Mouse (Mus musculus): ENCODE data around the gene Pds5a.
"Not testable (repeated sequence)": the region's sequence is repeated elsewhere in the genome, so short reads cannot be mapped to it uniquely, and the experiment has no call there.

The Pds5a gene

DNA sequence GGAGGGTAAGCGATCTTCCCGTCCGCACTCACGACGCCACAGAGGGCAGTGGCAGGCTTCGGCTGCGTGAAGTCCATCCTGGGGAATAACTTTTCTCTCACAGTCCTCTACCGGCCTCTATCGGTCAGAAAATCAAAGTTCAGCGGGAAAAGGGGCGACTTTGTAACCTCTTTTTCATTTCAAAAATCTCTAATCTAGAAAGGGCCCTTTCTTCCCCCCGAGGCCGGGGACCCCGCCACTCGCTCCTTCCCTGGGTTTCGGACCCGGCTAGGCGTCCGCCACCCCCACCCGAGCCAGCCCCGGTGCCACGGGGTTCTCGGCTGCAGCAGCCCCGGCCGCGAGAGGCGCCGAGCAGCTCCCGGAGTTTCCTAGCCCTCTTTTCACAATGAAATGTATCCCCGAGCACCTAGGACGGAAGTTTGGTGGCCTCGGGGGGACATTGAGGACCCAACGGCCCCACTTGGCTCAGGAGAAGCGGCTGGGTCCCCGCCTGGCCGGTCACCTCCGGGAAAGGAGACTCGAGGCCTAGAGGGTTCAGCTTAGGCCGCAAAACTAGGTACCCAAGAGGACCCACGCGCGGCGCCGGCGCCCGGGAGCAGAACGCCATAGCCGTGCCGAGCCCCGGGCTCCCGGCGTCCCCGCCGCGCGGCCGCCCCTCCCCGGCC, 1.1 kb downstream of the Pds5a start:
- peak; percentile 86 for DNase-seq (ENCODE audit: low spot score)

DNA sequence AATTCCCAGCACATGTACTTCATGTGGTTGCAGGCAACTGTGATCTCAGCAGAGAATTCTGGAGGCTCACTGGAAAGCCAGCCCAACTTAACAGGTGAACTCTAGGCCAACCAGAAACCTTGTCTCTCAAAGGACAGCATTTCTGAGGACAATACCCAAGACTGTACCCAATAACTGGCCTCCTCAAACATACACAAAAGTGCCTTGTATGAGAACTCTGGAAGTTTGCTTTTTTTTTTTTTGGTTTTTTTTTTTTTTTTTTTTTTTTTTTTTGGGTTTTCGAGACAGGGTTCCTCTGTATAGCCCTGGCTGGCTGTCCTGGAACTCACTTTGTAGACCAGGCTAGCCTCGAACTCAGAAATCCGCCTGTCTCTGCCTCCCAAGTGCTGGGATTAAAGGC, 4.0 kb downstream of the Pds5a start:
- DNase-seq (ENCODE audit: low spot score): not testable (repeated sequence)

DNA sequence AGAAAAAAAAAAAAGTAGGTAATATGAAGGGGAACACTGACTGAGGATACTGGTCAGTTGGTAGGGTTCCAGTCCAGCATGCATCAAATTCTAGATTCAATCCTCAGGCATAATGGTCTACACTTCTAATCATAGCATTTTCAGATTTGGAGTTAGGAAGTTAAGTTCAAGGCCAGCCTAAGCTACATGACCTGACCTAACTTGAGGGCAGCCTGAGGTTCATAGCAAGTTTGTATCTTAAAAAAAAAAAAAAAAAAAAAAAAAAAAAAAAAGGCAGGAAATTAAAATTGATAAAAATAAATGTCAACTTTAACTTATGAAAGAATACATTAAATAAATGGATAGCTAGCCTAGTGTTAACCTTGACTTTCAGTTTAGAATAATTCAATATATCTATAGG, 5.1 kb downstream of the Pds5a start:
- DNase-seq (ENCODE audit: low spot score): no peak

DNA sequence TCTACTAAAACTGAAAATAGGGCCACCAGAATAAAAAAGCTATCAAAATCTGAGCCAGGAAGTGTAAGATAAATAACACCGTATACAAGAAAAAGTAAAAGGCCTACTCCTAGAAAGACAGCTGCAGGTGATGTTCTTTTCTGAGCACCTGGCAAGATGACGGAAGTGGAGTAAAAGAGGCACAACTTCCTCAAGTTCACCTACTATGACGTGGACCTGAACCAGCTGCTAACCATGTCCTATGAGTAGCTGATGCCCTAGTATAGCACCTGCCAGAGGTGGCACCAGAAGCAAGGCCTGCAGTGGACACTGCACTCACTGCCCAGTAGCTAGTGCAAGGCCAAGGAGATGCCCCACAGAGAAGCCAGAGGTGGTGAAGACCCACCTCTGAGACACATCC, 9.3 kb downstream of the Pds5a start:
- DNase-seq (ENCODE audit: low spot score): no peak

DNA sequence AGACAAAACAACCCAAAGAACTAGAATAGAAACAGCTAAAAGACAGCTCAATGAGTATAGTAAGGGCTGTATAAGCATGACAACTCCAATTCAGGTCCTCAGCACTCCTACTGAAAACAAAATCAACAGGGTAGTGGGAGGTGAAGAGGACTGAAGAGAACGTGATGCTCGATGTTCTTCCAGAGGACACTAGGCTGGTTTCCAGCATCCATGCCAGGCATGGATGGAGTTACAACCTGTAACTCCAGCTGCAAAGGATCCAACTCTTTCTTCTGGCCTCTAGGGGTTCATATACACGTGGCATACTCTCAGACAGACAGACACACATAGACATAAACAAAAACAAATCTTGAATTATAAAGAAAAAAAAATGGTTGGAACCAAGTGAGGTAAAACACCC, 11.3 kb downstream of the Pds5a start:
- DNase-seq (ENCODE audit: low spot score): no peak

DNA sequence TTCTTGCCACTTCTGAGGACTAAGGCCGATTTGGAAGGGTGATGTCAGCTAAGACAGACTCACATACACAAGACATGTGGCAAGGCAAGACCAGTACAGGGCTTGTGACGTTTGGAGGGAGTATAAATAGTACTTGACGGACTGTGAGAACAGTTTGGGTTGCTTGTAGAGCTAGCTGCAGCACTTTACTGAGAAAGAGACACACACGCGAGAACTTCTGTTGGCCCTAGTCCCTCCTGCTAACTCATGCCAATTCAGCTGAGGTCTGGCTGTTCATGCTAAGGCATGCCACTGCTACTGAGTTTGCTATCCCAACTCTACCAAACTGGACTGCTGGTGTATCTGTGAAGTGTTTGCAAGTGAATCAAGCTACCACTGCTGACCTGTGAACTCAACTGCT, 19.2 kb downstream of the Pds5a start:
- DNase-seq (ENCODE audit: low spot score): no peak

DNA sequence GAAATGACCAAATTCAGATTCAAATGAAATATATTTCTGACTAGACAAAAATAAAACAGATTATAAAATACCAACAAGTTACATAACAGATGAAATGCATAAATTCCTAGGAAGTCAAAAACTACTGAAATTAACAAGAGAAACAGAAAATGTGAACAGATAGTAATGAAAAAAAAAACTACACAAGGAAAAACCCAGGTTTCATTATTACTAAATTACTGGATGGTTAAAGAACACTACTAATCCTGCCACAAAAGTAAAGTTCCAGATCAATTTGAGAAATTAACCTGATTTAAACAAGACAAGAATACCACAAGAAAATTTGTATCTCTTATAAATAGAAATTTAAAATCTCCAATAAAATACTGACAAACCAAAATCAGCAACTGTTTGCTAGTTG, 25.9 kb downstream of the Pds5a start:
- DNase-seq (ENCODE audit: low spot score): no peak

DNA sequence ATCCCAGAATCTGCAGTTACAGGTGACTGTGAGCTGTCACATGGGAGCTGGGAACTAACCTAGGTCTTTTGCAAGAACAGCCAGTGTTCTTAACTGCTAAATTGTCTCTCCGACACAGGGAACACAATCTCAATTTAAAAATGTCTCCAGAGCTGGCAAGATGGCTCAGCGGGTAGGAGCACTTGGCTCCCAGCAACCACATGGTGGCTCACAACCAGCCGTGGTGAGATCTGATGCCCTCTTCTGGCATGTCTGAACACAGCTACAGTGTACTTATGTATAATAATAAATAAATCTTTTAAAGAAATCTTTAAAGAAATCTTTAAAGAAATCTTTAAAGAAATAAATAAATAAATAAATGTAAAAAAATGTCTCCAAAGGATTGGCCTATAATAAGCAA, 30.4 kb downstream of the Pds5a start:
- no peak for DNase-seq (ENCODE audit: low spot score)

DNA sequence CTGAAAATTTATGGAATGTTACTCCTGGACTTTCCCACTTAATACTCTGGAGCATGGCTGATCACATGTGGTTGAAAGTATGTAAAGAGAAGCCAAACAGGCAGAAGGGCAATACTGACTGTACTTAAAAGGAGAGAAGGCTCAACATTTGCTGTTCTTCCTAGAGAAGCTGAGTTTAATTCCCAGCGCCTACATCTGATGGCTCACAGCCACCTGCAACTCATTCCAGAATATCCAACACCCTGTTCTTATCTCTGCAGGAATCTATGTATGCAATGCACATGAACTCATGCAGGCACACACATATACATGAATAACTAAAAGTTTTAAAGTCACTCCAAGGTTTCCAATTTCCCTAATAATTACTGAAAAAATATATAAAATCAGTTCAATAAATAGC, 32.7 kb downstream of the Pds5a start:
- no peak for DNase-seq (ENCODE audit: low spot score)

DNA sequence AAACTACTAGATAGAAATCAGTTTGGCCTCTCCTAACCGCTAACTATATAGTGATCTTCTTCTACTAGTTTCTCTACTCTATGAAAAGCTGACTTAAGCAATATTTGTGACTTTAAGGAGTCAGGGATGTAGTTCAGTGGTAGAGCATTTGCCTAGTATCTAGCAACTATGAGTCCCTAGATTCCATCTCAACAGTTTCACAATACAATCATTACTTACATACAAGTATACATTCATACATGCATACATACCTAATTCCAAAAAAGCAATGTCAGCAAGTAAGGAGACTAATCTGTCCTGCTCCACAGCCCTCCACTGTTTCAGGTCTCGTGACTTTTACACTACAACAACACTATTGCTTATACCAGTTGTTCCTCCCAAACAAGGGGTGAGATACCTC, 36.1 kb downstream of the Pds5a start:
- no peak for DNase-seq (ENCODE audit: low spot score)

DNA sequence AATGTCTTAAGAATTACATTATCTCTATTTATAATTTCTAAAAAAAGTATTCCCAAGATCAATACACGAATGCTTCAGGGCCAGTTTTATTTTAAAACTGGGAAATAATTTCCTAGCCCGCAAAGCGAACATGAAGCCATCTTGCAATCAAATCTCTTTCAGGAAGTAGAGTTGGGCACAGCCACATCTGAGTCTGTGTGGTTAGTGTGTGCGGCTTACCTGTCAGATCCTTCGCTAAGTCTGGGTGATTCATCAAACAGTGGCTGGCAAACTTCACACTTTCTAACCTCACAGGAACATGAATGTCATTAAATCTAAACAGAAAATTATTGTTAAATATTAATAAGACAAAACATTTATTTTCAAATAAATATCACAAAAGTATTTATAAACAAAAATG, 44.3 kb downstream of the Pds5a start:
- DNase-seq (ENCODE audit: low spot score): no peak

DNA sequence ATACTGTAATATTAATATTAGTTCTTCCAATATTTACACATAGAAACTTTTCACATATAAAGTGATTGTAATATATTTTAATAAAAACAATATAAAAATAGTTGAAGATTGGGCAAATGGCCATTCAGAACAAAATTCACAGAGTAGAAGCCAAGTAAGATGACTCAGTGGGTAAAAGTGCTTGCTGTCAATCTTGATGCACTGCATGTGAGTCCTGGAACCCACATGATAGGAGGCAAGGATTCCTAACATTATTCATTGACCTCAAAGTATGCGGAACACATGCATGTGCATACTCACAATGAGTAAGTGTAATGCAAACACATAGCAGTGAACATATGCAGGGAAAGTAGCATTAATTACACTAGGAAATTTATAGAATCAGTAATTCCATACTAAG, 59.2 kb downstream of the Pds5a start:
- DNase-seq (ENCODE audit: low spot score): no peak

DNA sequence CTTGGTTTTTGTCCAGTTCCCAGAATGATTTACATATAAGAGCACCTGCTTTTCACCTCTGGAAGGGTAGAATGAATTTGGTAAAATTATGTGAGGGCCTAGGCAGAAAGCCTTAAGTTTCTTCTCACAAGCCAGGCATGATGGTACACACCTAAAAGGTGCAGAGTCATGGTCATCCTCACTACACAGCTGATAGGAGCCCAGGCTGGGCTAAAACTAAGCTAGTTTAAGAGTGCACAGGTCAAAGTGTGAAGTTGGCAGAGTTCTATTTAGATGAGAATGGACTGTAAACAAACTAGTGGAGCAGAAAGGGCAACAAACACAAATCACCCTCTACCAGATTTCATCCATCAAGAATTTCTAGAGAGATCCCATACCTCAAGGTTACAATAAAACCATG, 73.7 kb downstream of the Pds5a start:
- DNase-seq (ENCODE audit: low spot score): no peak

DNA sequence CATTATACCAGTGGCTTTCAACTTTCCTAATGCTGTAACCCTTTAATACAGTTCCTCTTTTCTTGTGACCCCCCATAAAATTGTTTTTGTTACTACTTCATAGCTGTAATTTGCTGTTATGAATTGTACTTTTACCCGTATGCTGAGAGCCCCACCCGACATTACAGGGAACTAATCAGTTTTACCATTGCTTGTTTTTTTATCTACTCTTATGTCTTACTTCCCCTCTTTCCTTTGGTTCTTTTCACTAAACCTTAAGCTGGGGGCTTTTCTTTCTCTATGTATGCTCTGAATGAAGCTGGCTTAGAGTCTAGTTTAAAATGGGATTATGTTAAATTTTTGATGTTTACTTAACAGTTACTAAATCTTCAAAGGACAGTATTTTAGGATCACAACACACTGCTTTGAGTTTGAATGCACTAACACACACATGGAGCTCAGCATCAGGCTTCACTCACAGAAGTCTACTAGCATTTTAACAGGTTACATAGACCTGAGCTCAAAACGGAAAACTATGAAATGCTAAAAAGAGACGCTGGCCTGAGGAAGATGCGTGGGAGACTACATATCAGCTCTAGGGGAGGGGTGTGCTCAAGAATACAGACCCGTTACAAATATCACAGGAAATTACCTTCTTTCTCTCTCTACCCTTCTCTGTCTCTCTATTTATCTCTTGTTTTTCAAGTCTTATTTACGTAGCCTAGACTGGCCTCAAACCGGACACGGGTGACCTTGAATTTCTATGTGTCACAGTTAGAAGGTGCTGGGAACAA, 84.7 kb downstream of the Pds5a start:
- DNase-seq (ENCODE audit: low spot score): no peak

DNA sequence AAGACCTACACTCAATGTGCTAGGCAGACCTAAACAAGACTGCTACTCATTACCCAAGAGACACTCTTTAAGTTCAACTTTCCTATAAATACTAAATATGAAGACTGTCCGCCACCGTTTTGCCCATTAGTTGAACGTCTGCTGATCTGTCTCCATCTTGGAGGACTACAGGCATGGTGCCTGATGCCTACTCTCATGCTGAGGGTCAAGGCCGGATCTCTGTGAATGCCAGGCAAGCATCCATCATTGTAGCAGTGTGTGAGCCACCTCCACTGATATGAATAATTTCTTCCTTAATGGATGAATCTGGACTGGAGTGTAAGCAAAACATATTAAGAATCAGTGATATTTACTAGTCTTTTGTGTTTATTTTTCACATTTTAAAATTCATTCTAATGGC, 87.5 kb downstream of the Pds5a start:
- DNase-seq (ENCODE audit: low spot score): no peak

DNA sequence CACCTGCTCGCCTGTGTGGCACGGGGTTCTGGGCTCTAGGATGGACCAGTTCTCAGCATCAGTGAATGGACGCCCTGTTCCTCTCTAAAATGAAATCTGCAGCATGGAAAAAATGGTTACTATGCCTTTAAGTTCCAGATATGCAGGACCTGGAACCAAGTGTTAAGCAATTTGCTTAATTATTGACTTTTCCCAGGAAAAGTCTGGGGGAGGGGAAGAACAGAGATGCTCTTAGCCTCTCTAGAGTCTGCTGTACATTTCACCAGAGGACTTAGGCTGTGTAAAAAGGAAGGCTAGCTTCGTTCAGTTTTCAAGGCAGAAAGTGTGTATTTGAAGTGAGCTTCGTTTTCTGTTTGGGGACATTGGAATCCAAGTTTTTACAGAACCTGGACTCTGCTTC, 88.3 kb downstream of the Pds5a start:
- peak; percentile 55 for DNase-seq (ENCODE audit: low spot score)

DNA sequence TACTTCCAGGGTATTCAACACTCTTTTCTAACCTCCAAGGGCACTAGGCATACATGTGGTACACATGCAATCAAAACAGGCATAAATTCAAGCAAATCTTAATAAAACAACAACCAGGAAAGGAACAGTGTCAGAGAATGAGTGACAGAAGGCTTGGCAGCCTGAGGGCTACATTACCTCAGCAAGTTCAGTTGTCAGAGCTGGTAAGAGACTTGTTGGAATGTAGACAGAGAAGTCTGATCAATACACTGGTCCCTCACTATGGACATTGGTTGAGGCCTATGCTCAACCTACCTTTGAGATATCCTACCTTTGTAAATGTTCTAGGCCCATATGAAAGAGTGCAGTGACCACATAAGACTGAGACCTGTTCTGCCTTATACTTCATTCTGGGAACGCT, 91.3 kb downstream of the Pds5a start:
- no peak for DNase-seq (ENCODE audit: low spot score)

DNA sequence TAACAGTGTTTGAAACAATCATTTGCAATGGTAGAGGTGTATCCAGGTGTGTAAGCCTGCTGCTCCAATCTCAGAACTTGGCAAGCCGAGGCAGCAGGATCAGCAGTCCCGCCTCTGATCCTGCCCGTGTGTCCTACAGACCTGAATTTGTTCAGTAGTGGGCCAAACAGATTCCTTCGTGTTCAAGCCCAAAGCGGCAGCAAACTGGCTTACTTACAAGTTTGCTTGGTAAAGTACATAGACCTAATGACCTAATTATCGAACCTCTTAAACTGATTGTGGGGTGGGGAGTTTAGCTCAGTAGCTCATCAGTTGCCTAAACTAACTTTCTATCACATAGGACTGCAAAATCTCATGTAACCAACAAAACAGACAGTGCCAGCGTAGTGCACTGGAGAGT, 98.4 kb downstream of the Pds5a start:
- no peak for DNase-seq (ENCODE audit: low spot score)

DNA sequence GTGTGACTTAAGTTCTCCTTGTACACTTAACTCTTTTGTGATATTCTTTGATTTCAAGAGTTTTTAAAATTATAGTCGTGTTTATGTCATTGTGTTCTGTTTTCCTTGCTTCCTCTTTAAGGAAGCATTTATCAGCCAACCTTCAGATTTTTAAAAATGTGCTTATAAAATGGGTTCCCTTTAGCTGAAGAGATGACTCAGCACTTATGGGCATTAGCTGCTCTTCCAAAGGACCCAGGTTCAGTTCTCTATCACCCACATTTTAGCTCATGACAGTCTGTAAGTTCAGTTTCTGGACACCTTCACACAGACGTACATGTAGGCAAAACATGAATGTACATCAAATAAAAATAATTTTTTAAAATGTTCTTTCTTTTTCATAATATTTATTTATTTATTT, 105.7 kb downstream of the Pds5a start:
- no peak for DNase-seq (ENCODE audit: low spot score)

DNA sequence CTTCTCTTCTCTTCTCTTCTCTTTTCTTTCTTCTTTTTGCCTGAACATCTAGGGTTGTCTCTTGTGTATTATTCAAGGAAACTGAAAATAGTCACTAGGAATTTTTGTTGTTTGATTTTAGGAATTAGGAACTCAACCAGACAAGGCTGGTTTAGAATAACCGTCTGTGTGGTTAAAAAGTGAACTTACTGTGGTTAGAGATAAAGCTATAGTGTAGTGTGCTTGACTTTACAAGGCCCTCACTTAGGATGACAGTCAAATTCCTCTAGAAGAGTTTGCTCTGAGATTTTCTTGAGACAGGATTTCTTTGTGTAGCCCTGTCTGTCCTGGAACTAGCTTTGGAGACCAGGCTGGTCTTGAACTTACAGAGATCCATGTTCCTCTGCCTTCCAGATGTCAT, 107.9 kb downstream of the Pds5a start:
- no peak for DNase-seq (ENCODE audit: low spot score)

DNA sequence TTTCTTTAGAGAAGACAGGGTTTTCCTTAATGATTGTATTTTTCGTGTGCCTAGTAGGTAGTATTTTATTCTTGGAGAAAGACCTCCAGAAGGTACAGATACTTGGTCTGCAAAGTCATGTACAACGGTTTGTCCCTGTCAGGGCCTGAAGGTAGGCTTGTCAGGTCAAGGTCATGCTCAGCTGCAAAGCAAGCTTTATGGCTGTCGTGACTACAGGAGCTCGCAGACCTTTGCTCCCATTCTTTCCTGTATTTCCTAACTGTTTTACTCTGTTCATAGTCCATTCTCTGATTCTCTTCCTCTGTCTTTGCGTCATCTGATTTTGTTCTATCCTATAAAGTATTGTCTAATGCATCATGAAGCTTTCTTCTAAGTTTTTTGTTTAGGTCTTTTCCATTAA, 111.8 kb downstream of the Pds5a start:
- DNase-seq (ENCODE audit: low spot score): no peak

DNA sequence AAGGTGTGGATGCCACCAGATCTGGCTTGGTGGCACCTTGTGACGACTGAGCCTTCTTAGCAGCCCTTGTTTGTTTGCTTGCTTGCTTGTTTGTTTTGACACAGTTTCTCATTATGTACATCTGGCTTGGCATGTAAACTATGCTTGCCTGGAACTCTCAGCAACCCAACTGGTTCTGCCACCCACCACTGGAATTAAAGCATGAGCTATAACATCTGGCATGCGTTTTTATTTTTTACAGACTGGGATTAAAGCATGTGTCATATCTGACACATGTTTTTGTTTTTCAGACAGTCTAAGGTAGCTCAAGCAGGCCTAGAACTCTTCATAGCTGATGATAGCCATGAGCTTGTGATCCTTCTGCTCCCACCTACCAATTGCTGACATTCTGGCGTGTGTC, 119.5 kb downstream of the Pds5a start:
- DNase-seq (ENCODE audit: low spot score): no peak

DNA sequence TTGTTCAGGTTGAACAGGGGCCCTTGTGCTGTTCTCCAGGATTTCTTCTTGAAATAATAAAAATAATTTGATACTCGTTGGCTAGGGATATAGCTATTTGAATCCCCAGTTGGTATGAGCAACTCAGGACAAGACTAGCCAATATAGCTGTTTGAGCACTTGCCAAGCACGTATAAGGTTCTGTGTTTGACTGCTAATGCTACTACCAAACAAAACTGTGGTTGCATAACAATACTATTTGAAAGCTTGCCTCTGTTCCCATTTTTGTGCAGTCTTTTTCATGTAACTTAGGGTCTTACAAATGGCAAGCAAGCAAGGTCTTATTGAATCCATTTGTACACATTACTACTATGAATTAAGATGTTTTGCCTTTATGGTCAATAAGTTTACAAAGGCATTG, 122.2 kb downstream of the Pds5a start:
- DNase-seq (ENCODE audit: low spot score): no peak

DNA sequence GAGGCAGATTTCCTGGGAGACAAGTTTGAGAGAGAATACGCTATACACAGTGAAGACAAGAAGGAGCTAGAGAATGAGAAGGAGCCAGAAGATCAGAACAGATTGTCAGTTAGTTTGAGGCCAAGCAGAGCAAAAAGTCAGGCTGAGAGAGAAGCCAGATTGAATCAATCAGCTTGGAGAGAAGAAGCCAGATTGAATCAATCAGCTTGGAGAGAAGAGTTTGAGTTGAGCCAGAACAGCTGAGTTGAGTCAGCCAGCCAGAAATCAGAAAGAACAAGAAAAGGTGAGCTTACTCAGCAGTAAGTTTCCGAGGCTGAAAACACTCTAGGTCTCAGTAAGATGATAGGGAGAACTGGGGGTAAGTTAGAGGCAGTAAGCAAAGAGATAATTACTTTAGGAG, 123.2 kb downstream of the Pds5a start:
- no peak for DNase-seq (ENCODE audit: low spot score)
